Mouse (Mus musculus) olfactory bulb, adult 2 months (tissue): ENCODE measurements around the gene Ampd1.

Source experiments
- CTCF ChIP-seq: fragments of 200-500 bp; IDR thresholded peaks from 2 replicates; pipeline ENCODE4 v1.5.1; 2012; ENCODE audit warnings: low read depth, mild to moderate bottlenecking, low read length, moderate library complexity; ENCODE audit not compliant: insufficient read depth
- POLR2A ChIP-seq: fragments of 200-500 bp; IDR thresholded peaks from 2 replicates; pipeline ENCODE4 v1.6.1; 2012; ENCODE audit warnings: mild to moderate bottlenecking, low read depth, low read length, moderate library complexity; ENCODE audit not compliant: insufficient read depth

- TF ChIP-seq CTCF (no peak), POLR2A (no peak)
Observed at GRCm38 (mm10) chr3:103129367-103130159, 55.7 kb downstream of the Ampd1 start.
